Mouse (Mus musculus): Measurements from ENCODE around the gene Mvp. TPM values are rescaled to one million over a fixed set of nuclear protein-coding genes. Genes with fewer than 3 reads are reported as not detected.

Gene Mvp
- total and polyA plus RNA-seq, 2 experiments from 2014 or later = 3.3 to 6.9 TPM

- WGBS = 3% methylated on average over 26 of the region's 26 CpGs
- peak; percentile 42 for DNase-seq
- ATAC-seq = no peak
- H3K9ac ChIP-seq = peak overlapping the region; percentile 84
- H3K27me3 ChIP-seq (ENCODE audit: insufficient read depth, low read length) = no peaks in the 10 kb centered on the region
- H3K4me1 ChIP-seq (ENCODE audit: insufficient read depth) = peaks cover 12% of the 10 kb centered on the region
- peak overlapping the region; percentile 93 for H3K27ac ChIP-seq (ENCODE audit: low read depth, low read length)
- TF ChIP-seq CTCF (IDR thresholded peaks at IDR 0.05; ENCODE audit: low read depth) = no peak
- H3K4me2 ChIP-seq (ENCODE audit: low read depth) = peak overlapping the region; percentile 96
- H3K36me3 ChIP-seq (ENCODE audit: insufficient read depth) = peaks cover 26% of the 10 kb centered on the region
- peak overlapping the region; percentile 65 for H3K4me3 ChIP-seq (ENCODE audit: low read depth, low read length)
- no peaks in the 10 kb centered on the region for H3K9me3 ChIP-seq (ENCODE audit: low read length)
Measured at GRCm38 (mm10) chr7:126950647-126951615, 63.5 kb downstream of the Mvp start.

DNA sequence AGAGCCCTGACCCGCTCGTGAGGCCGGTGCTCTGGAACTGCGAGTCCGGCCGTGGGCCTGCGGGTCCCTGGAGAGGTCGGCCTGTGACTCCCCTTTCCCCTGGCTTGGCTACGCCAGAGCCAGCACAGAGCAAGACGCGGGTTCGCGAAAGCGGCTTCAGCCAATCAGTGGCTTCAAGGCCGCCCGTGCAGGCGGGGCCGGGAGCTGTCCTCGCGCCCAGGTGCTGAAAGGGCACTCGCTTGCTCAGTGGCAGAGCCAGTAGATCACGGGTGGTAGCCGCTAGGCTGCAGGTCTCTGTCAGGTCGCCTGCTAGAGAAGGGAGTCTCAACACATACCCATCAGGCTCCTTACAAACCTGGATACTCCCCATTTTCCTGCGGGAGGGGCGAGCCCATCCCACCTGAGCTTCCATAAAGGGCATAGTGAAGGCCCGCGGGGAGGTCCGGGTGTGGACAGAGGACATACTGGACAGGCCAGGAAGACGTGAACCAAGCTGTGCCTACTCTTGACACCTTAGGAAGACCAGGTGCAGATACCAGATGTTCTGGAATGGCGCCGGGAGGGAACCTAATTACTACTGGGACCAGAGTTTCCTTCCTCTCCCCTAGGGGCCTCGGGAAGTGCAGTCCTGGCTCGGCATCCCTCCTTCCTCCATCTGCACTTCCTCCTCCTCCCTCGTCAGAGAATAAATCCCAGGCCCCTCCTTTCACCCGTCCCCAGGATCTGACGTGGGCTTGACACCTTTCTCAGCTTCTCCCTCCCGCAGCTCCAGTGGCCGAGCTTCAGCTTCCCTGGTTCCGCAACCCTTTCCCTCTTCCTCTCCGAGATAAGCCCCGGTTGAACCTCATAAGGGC lies 64.4 kb downstream of the Mvp start, which contains the start of gene Sez6l2:
Gene Sez6l2 (plus strand): TSS at position 771 of the 854 bp plus-strand sequence.
- WGBS = 3% methylated on average over 41 of the region's 42 CpGs
- H3K4me1 ChIP-seq (ENCODE audit: insufficient read depth) = peaks cover 12% of the 10 kb centered on the region

DNA sequence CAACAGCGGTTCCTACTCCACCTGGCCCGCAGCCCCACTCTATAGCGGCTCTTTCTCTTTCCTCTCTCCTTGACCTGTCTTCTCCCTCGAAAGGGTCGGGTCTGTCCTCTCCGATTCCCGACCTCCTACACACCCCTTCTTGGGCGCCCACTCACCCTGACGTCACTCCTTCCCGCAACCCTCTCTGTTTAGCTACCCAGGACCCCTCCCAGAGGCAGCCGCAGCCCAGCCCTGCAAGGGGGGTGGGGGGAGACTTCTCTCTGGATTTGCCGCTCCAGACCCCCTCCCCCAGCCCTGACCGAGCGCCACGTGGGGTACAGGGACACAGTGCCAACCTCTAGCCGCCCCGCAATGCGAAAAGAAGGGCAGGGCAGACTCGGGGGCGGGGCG lies 65.0 kb downstream of the Mvp start, which contains the start of gene Asphd1:
Gene Asphd1 (minus strand): TSS at position 180 of the 390 bp plus-strand sequence.
- Histone ChIP-seq H3K4me3 (ENCODE audit: low read depth, low read length) (peak within 1 kb of the TSS; percentile 65), H3K9ac (peak within 1 kb of the TSS; percentile 84), H3K36me3 (ENCODE audit: insufficient read depth) (peaks cover 26% of the 10 kb centered on the region), H3K4me1 (ENCODE audit: insufficient read depth) (peaks cover 12% of the 10 kb centered on the region), H3K27ac (ENCODE audit: low read depth, low read length) (peak within 1 kb of the TSS; percentile 93), H3K4me2 (ENCODE audit: low read depth) (peak within 1 kb of the TSS; percentile 96), H3K27me3 (ENCODE audit: insufficient read depth, low read length) (no peaks in the 10 kb centered on the region), H3K9me3 (ENCODE audit: low read length) (no peaks in the 10 kb centered on the region)
- WGBS = 1% methylated on average over 18 of the region's 21 CpGs
- ATAC-seq (peak; percentile 66), DNase-seq (peak; percentile 80)
- no peak for TF ChIP-seq CTCF (IDR thresholded peaks at IDR 0.05; ENCODE audit: low read depth)

More for the DNA sequence above, 64.4 kb downstream of the Mvp start, which contains the start of gene Sez6l2:
- DNase-seq = peak; percentile 88
- Histone ChIP-seq H3K4me2 (ENCODE audit: low read depth) (peak within 1 kb of the TSS; percentile 96), H3K4me3 (ENCODE audit: low read depth, low read length) (peak within 1 kb of the TSS; percentile 65), H3K27me3 (ENCODE audit: insufficient read depth, low read length) (no peaks in the 10 kb centered on the region), H3K27ac (ENCODE audit: low read depth, low read length) (peak within 1 kb of the TSS; percentile 93), H3K36me3 (ENCODE audit: insufficient read depth) (peaks cover 20% of the 10 kb centered on the region), H3K9me3 (ENCODE audit: low read length) (no peaks in the 10 kb centered on the region), H3K9ac (peak within 1 kb of the TSS; percentile 84)
- ATAC-seq = peak; percentile 87
- 0 out of 2 replicates have a peak, but pooled peaks have one; percentile 12 for TF ChIP-seq CTCF (IDR thresholded peaks at IDR 0.05; ENCODE audit: low read depth)

- H3K4me3 ChIP-seq (ENCODE audit: low read depth, low read length) = peak overlapping the region; percentile 65
- H3K27ac ChIP-seq (ENCODE audit: low read depth, low read length) = peak overlapping the region; percentile 93
- 80% methylated on average over 10 of the region's 10 CpGs for WGBS
- peak overlapping the region; percentile 84 for H3K9ac ChIP-seq
- no peaks in the 10 kb centered on the region for H3K9me3 ChIP-seq (ENCODE audit: low read length)
- DNase-seq (no peak), ATAC-seq (no peak)
- H3K36me3 ChIP-seq (ENCODE audit: insufficient read depth) = peaks cover 27% of the 10 kb centered on the region
- peak overlapping the region; percentile 96 for H3K4me2 ChIP-seq (ENCODE audit: low read depth)
- H3K27me3 ChIP-seq (ENCODE audit: insufficient read depth, low read length) = no peaks in the 10 kb centered on the region
- H3K4me1 ChIP-seq (ENCODE audit: insufficient read depth) = peaks cover 12% of the 10 kb centered on the region
- TF ChIP-seq CTCF (IDR thresholded peaks at IDR 0.05; ENCODE audit: low read depth) = no peak
Measured at GRCm38 (mm10) chr7:126948626-126949025, 65.8 kb downstream of the Mvp start.

GRCm38 (mm10) chr7:126946530-126946929 lies 67.9 kb downstream of the Mvp start:
- peak; percentile 27 for DNase-seq
- ATAC-seq = no peak
- no peaks in the 10 kb centered on the region for H3K27me3 ChIP-seq (ENCODE audit: insufficient read depth, low read length)
- H3K36me3 ChIP-seq (ENCODE audit: insufficient read depth) = peaks cover 41% of the 10 kb centered on the region
- WGBS = 37% methylated on average over 3 of the region's 3 CpGs
- H3K27ac ChIP-seq (ENCODE audit: low read depth, low read length) = no peak overlapping the region
- TF ChIP-seq CTCF (IDR thresholded peaks at IDR 0.05; ENCODE audit: low read depth) = peak; percentile 67
- no peak overlapping the region for H3K9ac ChIP-seq
- H3K4me2 ChIP-seq (ENCODE audit: low read depth) = no peak overlapping the region
- H3K4me1 ChIP-seq (ENCODE audit: insufficient read depth) = no peaks in the 10 kb centered on the region
- no peak overlapping the region for H3K4me3 ChIP-seq (ENCODE audit: low read depth, low read length)
- H3K9me3 ChIP-seq (ENCODE audit: low read length) = no peaks in the 10 kb centered on the region

GRCm38 (mm10) chr7:126941801-126942200 lies 72.6 kb downstream of the Mvp start:
- ATAC-seq = no peak
- Histone ChIP-seq H3K4me3 (ENCODE audit: low read depth, low read length) (no peak overlapping the region), H3K9ac (no peak overlapping the region), H3K27me3 (ENCODE audit: insufficient read depth, low read length) (no peaks in the 10 kb centered on the region), H3K27ac (ENCODE audit: low read depth, low read length) (no peak overlapping the region), H3K36me3 (ENCODE audit: insufficient read depth) (peaks cover 57% of the 10 kb centered on the region), H3K4me2 (ENCODE audit: low read depth) (no peak overlapping the region), H3K4me1 (ENCODE audit: insufficient read depth) (no peaks in the 10 kb centered on the region), H3K9me3 (ENCODE audit: low read length) (no peaks in the 10 kb centered on the region)
- WGBS = 63% methylated on average over 5 of the region's 5 CpGs
- no peak for DNase-seq
- no peak for TF ChIP-seq CTCF (IDR thresholded peaks at IDR 0.05; ENCODE audit: low read depth)

All from forebrain, postnatal 0 days (tissue).